Mouse (Mus musculus): ENCODE data around the gene Atp4b.
A peak's percentile ranks its signal among the peaks of the same experiment; 100 is the strongest.

Atp4b gene

DNA sequence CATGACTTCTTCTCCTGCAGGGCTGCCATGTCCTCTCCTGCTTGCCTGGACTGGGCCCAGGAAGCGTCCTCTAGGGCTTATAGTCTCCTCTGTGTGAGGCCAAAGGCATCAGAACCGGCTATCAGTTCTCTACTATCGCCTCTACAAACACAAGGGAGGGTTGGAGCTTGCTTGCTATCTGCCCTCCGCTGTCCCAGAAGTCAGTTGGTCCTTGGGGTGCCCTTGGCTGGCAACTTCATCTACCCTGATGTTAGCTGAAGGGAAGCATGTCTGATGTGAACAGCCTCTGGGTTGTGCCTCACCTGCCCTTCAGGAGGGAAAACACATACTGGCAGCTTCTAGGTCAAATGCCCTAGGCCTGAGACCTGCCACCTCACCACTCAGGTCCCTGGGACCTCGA, at the start of gene Atp4b:
Atp4b (minus strand) TSS at position 101 of the 400 bp plus-strand sequence.
- no peak for DNase-seq

- DNase-seq: no peak
Observed at GRCm38 (mm10) chr8:13442152-13442551, 45.5 kb upstream of the Atp4b start.

DNA sequence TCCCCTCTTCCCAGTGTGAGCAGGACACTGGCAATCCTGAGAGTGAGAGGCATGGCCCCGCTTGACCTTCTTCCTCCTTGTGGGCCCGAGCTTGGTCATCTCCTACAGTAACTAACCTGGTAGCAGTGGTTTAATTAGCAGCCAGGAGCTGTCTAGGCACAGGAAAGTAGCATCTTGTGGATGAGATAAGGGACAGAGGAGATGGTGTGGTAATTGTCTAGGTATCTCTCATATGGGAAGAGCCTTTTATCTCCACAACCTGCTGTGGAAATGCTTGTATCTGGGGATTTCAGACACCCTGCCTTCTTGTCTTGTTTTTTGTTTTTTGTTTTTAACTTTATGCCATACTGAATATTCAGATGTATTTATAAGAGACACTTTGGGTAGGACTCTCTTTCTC, 40.9 kb upstream of the Atp4b start:
- DNase-seq: no peak

DNA sequence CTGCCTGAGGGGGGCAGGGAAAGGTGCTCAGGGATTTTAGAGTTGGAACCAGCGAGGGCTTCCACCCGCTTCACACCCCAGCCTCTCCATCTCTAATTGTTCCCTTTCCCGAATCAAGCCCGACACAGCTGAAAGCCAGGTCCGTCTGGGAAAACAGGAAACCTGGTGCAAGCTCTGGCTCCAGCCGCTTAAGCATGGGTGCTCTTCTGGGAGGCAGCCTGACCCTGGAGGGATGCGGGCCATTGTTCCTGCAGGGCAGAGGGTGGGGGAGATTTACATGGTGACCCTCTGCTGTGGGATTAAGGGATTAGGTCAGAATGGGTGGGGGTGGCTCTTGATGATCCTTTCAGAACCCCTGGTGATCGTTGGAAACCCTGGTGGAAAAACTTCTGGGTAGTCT, 39.4 kb upstream of the Atp4b start:
- DNase-seq: no peak

- no peak for DNase-seq
Observed at GRCm38 (mm10) chr8:13434889-13435288, 38.3 kb upstream of the Atp4b start, which contains the start of gene Tmem255b. Gene Tmem255b (plus strand): TSS chr8:13435189.

DNA sequence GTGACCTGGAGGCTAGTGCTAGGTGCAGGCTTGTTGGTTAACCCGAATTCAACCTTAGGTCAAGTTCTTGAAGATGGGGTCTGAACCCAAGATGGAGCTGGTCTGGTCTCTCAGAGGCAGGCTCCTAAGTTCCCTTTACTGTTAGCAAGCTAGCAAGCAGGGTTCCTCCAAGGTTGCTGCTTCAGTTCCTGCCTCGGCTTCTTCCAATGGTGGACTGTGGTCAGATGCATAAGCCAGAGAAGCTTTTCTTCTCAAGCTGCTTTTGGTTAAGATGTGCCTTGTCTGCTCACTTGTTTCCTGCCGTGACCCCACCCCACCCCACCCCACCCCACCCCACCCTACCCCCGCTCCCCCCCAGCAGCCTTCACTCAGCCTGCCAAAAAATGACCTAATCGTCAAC, 36.5 kb upstream of the Atp4b start:
- DNase-seq: no peak

GRCm38 (mm10) chr8:13430866-13431265, 34.2 kb upstream of the Atp4b start:
- DNase-seq: no peak

DNA sequence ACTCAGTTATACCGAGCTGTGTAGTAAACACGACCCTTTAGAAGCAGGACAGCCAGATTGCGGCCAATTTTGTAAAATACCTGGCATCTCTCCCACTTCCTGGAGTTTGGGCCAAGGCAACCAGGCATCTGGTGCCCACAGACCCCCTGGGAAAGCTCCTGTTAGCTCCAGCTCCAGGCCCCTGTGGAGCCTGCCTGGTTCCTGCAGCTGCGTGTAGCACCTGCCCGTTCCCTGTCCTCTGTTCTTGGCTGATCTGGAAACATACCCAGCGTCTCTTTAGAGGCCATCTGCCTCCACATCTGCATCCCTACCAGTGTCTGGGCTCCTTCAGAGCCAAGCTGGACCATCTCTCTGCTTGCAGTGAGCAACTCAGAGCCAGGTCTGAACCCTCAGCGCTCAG, 33.8 kb upstream of the Atp4b start:
- DNase-seq: no peak

GRCm38 (mm10) chr8:13428156-13428555, 31.5 kb upstream of the Atp4b start:
- no peak for DNase-seq

GRCm38 (mm10) chr8:13427351-13427750, 30.7 kb upstream of the Atp4b start:
- no peak for DNase-seq

- peak in 1 of 2 experiments; percentile 25 for DNase-seq
Observed at GRCm38 (mm10) chr8:13420970-13421369, 24.3 kb upstream of the Atp4b start.

- DNase-seq: no peak
Observed at GRCm38 (mm10) chr8:13419111-13419639, 22.6 kb upstream of the Atp4b start.

DNA sequence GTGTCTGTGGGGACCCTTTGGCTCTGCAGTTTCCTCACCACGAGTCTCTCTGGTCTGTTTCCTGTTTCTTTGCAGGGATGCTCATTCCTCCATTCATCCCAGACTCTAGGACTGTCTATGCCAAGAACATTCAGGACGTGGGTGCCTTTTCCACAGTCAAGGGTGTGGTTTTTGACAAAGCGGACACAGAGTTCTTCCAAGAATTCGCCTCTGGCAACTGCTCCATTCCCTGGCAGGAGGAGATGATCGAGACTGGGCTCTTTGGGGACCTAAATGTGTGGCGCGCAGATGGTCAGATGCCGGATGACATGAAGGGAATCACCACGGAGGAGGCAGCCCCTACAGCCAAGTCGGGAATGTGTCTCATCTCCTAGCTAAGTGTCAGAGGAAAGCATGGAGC, 19.3 kb upstream of the Atp4b start:
- DNase-seq: no peak

DNA sequence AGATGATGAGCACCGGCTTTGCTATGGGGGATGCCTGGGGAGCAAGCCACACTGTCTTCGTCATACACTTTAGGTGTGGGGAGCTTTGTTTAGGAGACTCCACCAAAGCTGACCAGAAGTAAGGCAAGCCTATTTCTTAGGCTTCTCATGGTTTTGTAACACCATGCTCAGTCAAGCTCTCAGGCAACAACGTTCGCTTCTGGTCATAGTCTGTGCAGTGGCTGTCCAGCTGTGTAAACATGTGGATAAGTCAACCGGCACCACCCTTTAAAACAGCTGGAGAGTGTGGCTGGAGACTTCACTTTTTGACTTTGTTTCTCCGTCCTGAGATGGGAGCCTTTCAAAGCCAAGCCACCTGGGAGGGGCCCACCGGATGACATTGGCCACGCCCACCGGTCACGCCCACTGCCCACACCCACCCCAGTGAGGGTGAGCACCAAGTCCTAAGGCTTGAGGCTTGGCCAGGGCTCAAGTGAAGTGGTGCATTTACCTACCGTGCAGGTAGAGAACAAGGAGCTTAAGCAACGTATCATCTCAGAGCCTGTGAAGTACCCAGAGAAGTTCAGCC, 17.3 kb upstream of the Atp4b start:
- peak in 1 of 2 experiments; percentile 15 for DNase-seq

DNA sequence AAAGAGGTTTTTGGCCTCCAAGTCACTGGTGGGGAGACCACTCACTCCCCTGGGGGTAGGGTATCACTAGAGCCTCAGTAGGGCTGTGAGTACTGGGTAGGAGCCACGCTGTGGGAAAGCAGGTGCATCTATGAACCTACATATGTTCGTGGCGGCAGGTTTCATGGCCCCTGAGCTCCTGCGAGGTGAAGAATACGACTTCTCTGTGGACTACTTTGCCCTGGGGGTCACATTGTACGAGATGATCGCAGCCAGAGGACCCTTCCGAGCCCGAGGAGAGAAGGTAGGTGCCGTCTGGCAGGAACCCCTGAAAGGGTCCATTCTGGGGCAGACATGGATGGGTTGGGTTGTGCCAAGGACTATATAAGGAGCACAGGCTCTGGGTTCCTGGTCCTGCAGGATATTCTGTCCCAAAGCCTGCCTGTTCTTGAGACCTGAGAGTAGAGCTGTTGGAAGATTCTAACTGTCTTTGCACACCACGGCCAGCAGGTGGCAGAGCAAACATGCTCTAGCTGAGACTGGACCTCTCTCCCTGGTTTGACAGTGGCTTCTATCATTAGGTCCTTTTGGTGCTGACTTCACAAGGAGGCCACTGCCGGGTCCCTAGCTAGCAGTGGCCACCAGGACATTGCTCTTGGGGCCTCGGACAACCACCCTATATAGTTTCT, 16.4 kb upstream of the Atp4b start:
- DNase-seq: peak; percentile 75 to 83

DNA sequence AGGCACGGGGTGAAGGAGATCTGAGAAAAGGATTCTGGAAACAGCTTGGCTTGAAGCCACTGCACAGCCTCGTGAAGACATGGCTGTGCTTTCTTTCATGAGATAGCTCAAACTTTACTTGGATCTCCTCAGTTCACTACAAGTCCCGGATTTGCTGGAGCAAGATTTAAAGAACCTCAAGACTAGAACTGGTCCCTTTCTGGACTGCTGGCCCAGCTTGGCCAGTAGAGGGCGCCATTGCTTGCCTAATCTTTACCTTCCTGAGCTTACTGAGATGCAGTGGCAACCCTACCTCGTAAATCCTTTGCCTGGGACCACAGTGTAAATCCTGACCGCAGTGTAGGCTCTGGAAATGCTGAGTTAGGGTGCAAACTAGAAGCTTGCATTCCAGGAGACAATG, 15.0 kb upstream of the Atp4b start:
- peak; percentile 74 to 83 for DNase-seq

- no peak for DNase-seq
Observed at GRCm38 (mm10) chr8:13406011-13406410, 9.4 kb upstream of the Atp4b start.

- no peak for DNase-seq
Observed at GRCm38 (mm10) chr8:13404666-13405131, 8.1 kb upstream of the Atp4b start, which contains the start of gene Grk1. Gene Grk1 (plus strand): TSS chr8:13405081.

GRCm38 (mm10) chr8:13403517-13403916, 6.9 kb upstream of the Atp4b start:
- no peak for DNase-seq

- DNase-seq: no peak
Observed at GRCm38 (mm10) chr8:13393869-13394268, 2.8 kb downstream of the Atp4b start.

GRCm38 (mm10) chr8:13388744-13389143, 7.9 kb downstream of the Atp4b start:
- no peak for DNase-seq

- no peak for DNase-seq
Observed at GRCm38 (mm10) chr8:13387728-13388127, 8.9 kb downstream of the Atp4b start.

- DNase-seq: no peak
Observed at GRCm38 (mm10) chr8:13386366-13386765, 10.3 kb downstream of the Atp4b start.

GRCm38 (mm10) chr8:13382999-13383398, 13.6 kb downstream of the Atp4b start:
- DNase-seq: no peak

Data from cerebellum, postnatal 25 days (tissue).